Mouse (Mus musculus) stomach, postnatal 0 days (tissue): ENCODE results near the gene Nme3.

Experiments
- CTCF ChIP-seq: IDR thresholded peaks from 2 replicates; pipeline ENCODE4 v1.5.1; 2016; ENCODE audit warnings: antibody characterized with exemption, low read depth, mild to moderate bottlenecking, moderate library complexity
- EP300 ChIP-seq: optimal IDR thresholded peaks from 2 replicates; pipeline ENCODE3; 2016; ENCODE audit warnings: antibody characterized with exemption

GRCm38 (mm10) chr17:24896993-24897269 is 631 bp downstream of the Nme3 start:
- TF ChIP-seq CTCF (no peak), EP300 (no peak)
